Mouse (Mus musculus) spleen, adult 18-20 months (tissue): ENCODE results near the gene Rab1a.
A peak's percentile ranks its signal among the peaks of the same experiment; 100 is the strongest.

Source experiments
- DNase-seq, 2 experiments: peaks; one replicate each; pipeline ENCODE4 v3.0.0; 2022; ENCODE audit warnings: mixed read lengths in 2 of 2

Rab1a gene

DNA sequence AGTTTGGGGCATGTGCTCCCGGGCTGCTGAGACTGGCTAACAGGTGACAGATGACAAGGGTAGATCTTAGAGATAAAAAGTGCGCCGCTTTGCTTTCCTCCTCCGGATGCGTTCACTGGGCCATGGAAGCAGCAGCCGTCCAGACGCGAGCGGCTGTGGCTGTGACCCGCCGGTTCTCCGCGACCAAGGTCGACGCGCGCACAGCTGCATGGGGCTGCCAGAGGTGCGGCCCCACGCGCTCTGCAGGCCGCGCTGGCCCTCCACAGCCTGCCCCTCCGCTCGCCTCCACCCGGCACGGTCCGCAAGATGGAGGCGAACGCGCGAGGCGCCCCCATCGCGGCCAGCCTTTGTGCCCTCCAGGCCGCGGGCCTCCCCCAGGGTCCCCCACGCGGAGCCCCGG is 47.6 kb downstream of the Rab1a start:
- DNase-seq, result no peak

DNA sequence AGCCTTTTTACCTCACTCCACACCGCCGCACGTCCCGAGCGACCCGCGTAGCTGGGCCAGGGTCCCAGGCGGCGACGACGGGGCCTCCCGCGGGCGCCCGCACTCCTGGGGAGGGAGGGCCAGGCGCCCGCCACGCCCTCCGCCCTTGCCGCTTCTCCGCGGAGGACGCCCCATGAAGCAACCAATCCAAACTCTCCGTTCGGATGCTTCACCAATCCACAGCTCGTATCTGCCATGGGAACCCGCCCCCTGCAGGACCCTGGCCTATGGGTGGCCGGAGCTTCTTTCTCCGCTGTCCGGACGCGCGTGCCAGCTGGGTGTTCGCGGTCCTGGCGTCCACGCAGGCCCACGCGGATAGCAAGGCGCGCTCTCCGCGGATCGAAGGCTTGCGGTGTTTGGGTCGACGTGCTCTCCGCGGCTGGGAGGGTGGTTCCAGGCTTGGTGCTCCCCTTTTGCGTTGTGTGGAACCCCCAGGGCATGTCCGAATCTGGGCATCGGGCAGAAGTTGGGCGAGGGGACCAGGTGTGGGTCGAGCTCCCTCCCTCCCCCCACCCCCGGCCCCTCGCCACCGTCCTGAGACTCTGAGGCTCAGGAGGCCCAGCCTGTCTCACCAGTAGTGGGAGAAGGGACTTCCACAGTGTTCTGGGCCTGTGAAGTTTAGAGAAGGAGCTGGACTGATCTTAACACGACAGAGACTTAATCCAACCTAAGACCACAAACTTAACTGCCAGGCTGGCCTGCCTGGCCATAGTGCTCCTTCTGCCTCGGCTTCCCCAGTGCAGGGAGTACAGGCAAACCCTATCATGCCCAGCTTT is 48.3 kb downstream of the Rab1a start, which contains the start of gene Cep68:
Gene Cep68 (minus strand): TSS at position 134 of the 815 bp plus-strand sequence.
- peak; percentile 89 to 92 for DNase-seq

DNA sequence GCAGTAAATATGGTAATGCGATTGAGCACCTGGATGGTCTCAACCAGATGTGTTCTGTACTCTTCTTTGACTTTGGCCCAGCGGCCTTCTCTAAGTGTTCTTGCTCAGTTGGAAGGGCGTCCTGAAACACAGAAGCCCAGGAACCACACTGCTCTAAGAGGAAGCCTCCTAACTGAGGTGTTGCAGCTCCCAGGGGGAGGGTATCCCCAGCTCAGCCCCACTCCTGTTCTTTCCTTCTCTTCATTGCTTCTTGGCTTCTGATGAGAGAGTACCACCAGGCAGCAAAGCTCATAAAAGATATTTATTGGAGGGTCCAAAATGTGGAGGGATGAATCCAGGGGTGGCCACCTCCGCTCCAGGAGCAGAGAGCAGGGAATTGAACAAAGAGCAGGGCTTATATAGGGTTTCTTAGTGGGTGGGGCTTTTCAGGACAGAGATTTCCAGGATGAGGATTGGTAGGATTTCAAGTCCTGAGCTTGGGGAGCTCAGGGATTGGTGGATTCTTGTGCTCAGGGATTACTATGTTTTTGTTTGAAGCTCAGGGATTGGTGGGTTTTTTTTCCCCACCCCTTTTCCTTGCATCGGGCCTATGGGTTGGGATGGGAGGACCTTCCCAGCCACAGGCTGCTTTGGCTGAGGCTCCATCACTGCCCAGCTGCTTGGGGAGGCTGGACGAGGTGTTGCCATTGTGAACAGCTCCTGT is 49.4 kb downstream of the Rab1a start:
- DNase-seq, result no peak

DNA sequence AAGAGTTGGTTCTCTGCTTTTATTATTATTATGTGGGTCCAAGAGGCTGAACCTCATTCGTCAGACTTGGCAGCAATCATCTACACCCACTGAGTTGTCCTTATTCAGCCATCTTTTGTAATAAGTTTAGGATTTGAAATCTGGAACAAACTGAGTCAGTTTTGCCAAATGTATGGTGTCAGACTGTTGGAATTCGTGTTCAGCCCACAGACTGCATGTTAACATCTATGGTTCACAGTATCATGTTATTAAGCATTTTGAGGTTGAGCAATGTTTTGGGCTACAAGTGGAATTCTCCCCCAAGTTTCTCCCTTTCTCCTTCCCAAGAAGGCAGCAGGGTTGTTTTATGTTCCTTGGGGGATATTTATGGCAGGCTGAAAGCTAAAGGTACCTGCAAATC is 51.9 kb downstream of the Rab1a start:
- DNase-seq, result no peak

DNA sequence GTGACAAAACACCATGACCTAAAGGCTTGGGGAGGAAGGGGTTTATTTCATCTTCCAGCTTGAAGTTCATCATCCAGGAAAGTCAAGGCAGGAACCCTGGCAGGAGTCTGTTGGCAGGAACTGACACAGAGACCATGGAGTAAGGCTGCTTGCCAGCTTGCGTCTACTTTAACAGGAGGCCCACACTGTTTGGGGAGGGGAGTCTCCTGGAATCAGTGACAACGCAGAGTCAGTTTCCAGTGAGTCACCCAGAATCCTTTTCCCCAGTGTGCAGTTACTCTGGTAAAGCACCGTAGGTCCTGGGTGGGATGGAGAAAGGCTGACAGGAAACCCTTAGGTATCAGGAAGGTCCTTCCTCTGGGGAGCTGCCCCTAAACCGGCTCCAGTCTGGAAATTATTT is 53.6 kb downstream of the Rab1a start:
- DNase-seq, result no peak

DNA sequence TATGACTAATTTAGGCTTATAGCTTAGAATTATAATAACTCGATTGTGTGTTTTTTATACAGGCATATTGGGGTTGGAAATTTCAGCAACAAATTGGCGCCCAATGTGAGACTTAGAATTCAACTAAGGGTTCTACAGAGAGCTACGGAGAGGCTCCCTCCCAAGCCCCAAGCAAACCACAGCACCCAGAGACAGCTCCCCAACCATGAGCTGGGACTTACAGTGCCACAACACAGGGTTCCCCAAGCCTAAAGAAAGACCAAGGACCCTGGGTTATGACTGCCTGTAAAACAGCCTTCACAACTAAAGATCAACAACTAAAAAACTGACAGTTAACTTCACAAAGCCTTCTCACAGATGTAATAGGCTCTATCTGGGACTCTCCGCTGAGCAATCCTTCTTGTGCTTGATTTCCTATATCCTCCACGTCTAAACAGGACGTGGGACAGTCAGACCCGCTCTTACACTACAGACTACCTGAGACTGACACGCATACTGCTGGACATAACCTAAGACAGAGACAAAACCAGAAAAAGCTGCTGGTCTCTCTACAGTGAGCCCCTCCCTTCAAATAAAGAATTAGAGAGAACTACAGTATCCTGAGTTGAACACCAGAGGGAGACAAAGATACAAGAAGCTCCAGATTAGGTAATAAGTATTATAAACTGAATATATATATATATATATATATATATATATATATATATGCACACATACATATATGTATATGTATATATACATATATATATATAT is 61.6 kb downstream of the Rab1a start:
- no peak for DNase-seq

DNA sequence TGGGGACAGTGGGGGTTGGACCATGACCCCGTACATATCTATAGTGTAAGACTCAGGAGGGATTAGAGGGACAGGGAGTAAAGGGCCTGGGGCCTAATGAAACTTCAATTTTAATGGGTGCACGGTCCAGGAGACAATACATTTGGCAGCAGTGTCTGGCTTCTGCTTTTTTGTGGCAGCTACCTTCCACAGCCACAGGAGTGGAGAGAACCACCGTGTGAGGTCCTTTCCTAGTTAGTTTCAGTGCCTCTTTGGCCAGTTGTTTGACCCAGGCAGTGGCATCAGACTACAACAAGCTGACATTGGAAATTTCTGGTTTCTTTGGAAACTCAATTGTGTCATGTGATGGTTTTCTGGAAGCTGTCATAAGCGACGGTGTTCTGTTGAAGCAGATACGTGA is 68.7 kb downstream of the Rab1a start:
- no peak for DNase-seq

DNA sequence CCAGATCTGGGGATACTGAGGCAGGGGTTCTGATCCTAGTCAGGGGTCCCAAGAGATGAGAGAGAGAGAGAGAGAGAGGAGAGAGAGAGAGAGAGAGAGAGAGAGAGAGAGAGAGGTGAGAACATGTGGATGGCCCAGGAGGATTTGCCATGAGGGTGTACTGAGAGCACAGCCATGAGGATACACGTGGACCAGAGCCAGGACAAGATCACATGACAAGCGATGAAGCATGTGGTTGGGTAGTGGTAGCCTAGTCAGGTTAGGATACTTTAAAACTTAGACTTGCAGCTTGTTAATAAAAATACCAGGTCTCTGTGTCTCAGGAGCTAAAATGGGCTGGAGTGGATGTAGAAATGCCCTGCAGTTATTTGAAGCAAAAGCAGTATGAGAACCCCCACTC is 74.7 kb downstream of the Rab1a start:
- no peak for DNase-seq
